Mouse (Mus musculus) urinary bladder, postnatal 14 days (tissue): ENCODE data around the gene Sys1.

Experiments
- DNase-seq: peaks from one replicate; pipeline ENCODE4 v3.0.0; 2021; ENCODE audit warnings: low spot score

Sys1 gene

GRCm38 (mm10) chr2:164434681-164435080, 22.1 kb upstream of the Sys1 start:
- DNase-seq: no peak

GRCm38 (mm10) chr2:164435216-164436090, 21.3 kb upstream of the Sys1 start:
- no peak for DNase-seq

GRCm38 (mm10) chr2:164436215-164436913, 20.4 kb upstream of the Sys1 start:
- DNase-seq: no peak

GRCm38 (mm10) chr2:164436961-164437360, 19.8 kb upstream of the Sys1 start:
- DNase-seq: peak; percentile 47

- DNase-seq: no peak
Observed at GRCm38 (mm10) chr2:164437710-164438109, 19.1 kb upstream of the Sys1 start.

GRCm38 (mm10) chr2:164438257-164438656, 18.5 kb upstream of the Sys1 start:
- DNase-seq: peak; percentile 69

GRCm38 (mm10) chr2:164439001-164439421, 17.8 kb upstream of the Sys1 start:
- no peak for DNase-seq

- DNase-seq: peak; percentile 78
Observed at GRCm38 (mm10) chr2:164440314-164440713, 16.4 kb upstream of the Sys1 start.

- DNase-seq: no peak
Observed at GRCm38 (mm10) chr2:164441155-164441554, 15.6 kb upstream of the Sys1 start.

- DNase-seq: no peak
Observed at GRCm38 (mm10) chr2:164441731-164442130, 15.0 kb upstream of the Sys1 start.

- peak; percentile 77 for DNase-seq
Observed at GRCm38 (mm10) chr2:164442315-164443050, 14.3 kb upstream of the Sys1 start.

- peak; percentile 89 for DNase-seq
Observed at GRCm38 (mm10) chr2:164443051-164443437, 13.7 kb upstream of the Sys1 start.

- no peak for DNase-seq
Observed at GRCm38 (mm10) chr2:164443460-164444000, 13.2 kb upstream of the Sys1 start, which contains the start of gene Sdc4. Gene Sdc4 (minus strand): TSS chr2:164443887.

- DNase-seq: no peak
Observed at GRCm38 (mm10) chr2:164444701-164445100, 12.1 kb upstream of the Sys1 start.

GRCm38 (mm10) chr2:164445399-164446085, 11.2 kb upstream of the Sys1 start:
- DNase-seq: no peak

GRCm38 (mm10) chr2:164446086-164446469, 10.7 kb upstream of the Sys1 start:
- DNase-seq: no peak

GRCm38 (mm10) chr2:164448140-164448539, 8.6 kb upstream of the Sys1 start:
- no peak for DNase-seq

- no peak for DNase-seq
Observed at GRCm38 (mm10) chr2:164448921-164449320, 7.8 kb upstream of the Sys1 start.

- DNase-seq: no peak
Observed at GRCm38 (mm10) chr2:164449341-164450042, 7.3 kb upstream of the Sys1 start.

- no peak for DNase-seq
Observed at GRCm38 (mm10) chr2:164452000-164452676, 4.6 kb upstream of the Sys1 start.
